Mouse (Mus musculus) kidney, adult 18-20 months (tissue): ENCODE data around the gene Ccdc106.
"Not testable (repeated sequence)": the region's sequence is repeated elsewhere in the genome, so short reads cannot be mapped to it uniquely, and the experiment has no call there.

Experiments used
- DNase-seq: peaks from one replicate; pipeline ENCODE4 v3.0.0; 2021

The Ccdc106 gene

GRCm38 (mm10) chr7:5052931-5053343 lies 32.6 kb downstream of the Ccdc106 start:
- no peak for DNase-seq

GRCm38 (mm10) chr7:5053456-5054179 lies 33.3 kb downstream of the Ccdc106 start:
- no peak for DNase-seq

GRCm38 (mm10) chr7:5056651-5057263 lies 36.4 kb downstream of the Ccdc106 start:
- no peak for DNase-seq

GRCm38 (mm10) chr7:5057381-5057780 lies 37.0 kb downstream of the Ccdc106 start:
- DNase-seq: no peak

- DNase-seq: no peak
Measured at GRCm38 (mm10) chr7:5057804-5058203, 37.5 kb downstream of the Ccdc106 start.

GRCm38 (mm10) chr7:5058631-5059030 lies 38.3 kb downstream of the Ccdc106 start:
- DNase-seq: no peak

- no peak for DNase-seq
Measured at GRCm38 (mm10) chr7:5059421-5059820, 39.1 kb downstream of the Ccdc106 start.

GRCm38 (mm10) chr7:5060239-5060731 lies 39.9 kb downstream of the Ccdc106 start:
- DNase-seq: peak; percentile 83

GRCm38 (mm10) chr7:5060944-5061773 lies 40.8 kb downstream of the Ccdc106 start:
- DNase-seq: peak; percentile 99

GRCm38 (mm10) chr7:5061774-5062359 lies 41.5 kb downstream of the Ccdc106 start, which contains the start of gene U2af2:
TSS of gene U2af2 (plus strand) at chr7:5062143.
- DNase-seq: peak; percentile 94

GRCm38 (mm10) chr7:5062360-5063001 lies 42.1 kb downstream of the Ccdc106 start:
- DNase-seq: no peak

GRCm38 (mm10) chr7:5064886-5065285 lies 44.5 kb downstream of the Ccdc106 start:
- DNase-seq: no peak

- no peak for DNase-seq
Measured at GRCm38 (mm10) chr7:5073586-5073985, 53.2 kb downstream of the Ccdc106 start.

GRCm38 (mm10) chr7:5074984-5075383 lies 54.6 kb downstream of the Ccdc106 start:
- DNase-seq: no peak

GRCm38 (mm10) chr7:5076931-5077330 lies 56.6 kb downstream of the Ccdc106 start:
- DNase-seq: no peak

- not testable (repeated sequence) for DNase-seq
Measured at GRCm38 (mm10) chr7:5079365-5080009, 59.1 kb downstream of the Ccdc106 start.

GRCm38 (mm10) chr7:5080010-5080751 lies 59.8 kb downstream of the Ccdc106 start, which contains the start of gene Epn1:
TSS of gene Epn1 (plus strand) at chr7:5080235.
- DNase-seq: peak; percentile 95

- DNase-seq: no peak
Measured at GRCm38 (mm10) chr7:5080815-5081214, 60.5 kb downstream of the Ccdc106 start.

- DNase-seq: no peak
Measured at GRCm38 (mm10) chr7:5081241-5081640, 60.9 kb downstream of the Ccdc106 start.

GRCm38 (mm10) chr7:5081939-5082338 lies 61.6 kb downstream of the Ccdc106 start:
- DNase-seq: no peak
